Mouse (Mus musculus) intestine, postnatal 0 days (tissue): ENCODE data around the gene Tfap2c. TPM values are rescaled to one million over a fixed set of nuclear protein-coding genes. Genes with fewer than 3 reads are reported as not detected.

Experiments
- ATAC-seq: fragments of 200-750 bp; cut with Nextera tagmentation; 2 replicates; pipeline ENCODE4 v1.8.0; 2017; ENCODE audit warnings: mild to moderate bottlenecking, moderate TSS enrichment, moderate library complexity
- H3K27ac ChIP-seq: fragments of 300-500 bp; sonication (generic); 2 replicates; pipeline ENCODE4 v1.5.1; 2014; ENCODE audit warnings: mild to moderate bottlenecking, low read depth, low read length, moderate library complexity
- H3K27me3 ChIP-seq: fragments of 300-500 bp; sonication (generic); replicated peaks from 2 replicates; pipeline ENCODE4 v1.6.1; 2014; ENCODE audit warnings: low read length, mixed read lengths; ENCODE audit not compliant: control insufficient read depth, insufficient read depth
- H3K36me3 ChIP-seq: fragments of 300-500 bp; sonication (generic); 2 replicates; pipeline ENCODE4 v1.6.1; 2014; ENCODE audit warnings: mild to moderate bottlenecking, moderate library complexity; ENCODE audit not compliant: control insufficient read depth, insufficient read depth
- H3K4me1 ChIP-seq: fragments of 300-500 bp; sonication (generic); replicated peaks from 2 replicates; pipeline ENCODE4 v1.6.1; 2014; ENCODE audit warnings: antibody characterized with exemption, low read length, mixed read lengths; ENCODE audit not compliant: control insufficient read depth, insufficient read depth
- H3K4me2 ChIP-seq: fragments of 300-500 bp; sonication (generic); replicated peaks from 2 replicates; pipeline ENCODE4 v1.6.1; 2014; ENCODE audit warnings: low read depth, mild to moderate bottlenecking, moderate library complexity
- H3K4me3 ChIP-seq: fragments of 300-500 bp; sonication (generic); 2 replicates; pipeline ENCODE4 v1.5.1; 2014; ENCODE audit warnings: low read depth, low read length
- H3K9ac ChIP-seq: fragments of 300-500 bp; sonication (generic); 2 replicates; pipeline ENCODE4 v1.6.1; 2014; ENCODE audit warnings: mild to moderate bottlenecking, low read depth, low read length
- H3K9me3 ChIP-seq: fragments of 300-500 bp; sonication (generic); 2 replicates; pipeline ENCODE4 v1.6.1; 2016; ENCODE audit warnings: mixed run types; ENCODE audit not compliant: control insufficient read depth
- CTCF ChIP-seq: sonication (generic); IDR thresholded peaks from 2 replicates; pipeline ENCODE4 v1.5.1; 2016; ENCODE audit warnings: low read depth, mild to moderate bottlenecking, control low read depth, antibody characterized with exemption, moderate library complexity
- WGBS: fragments of 180-500 bp; shearing (Covaris S2); extraction: QIAGEN DNeasy Blood & Tissue Kit; methylation state at CpG from one replicate; pipeline ENCODE4 v1.1.7; 2014; 5-methylcytosine and 5-hydroxymethylcytosine counted together
- polyA plus RNA-seq: library from polyadenylated mRNA; unstranded; fragments of >200 nt; fragmentation: Nextera tagmentation; extraction: Ambion mirVana; gene quantifications from 2 replicates; pipeline ENCODE4 v1.2.1, GENCODE M21; 2015

Gene Tfap2c
- polyA plus RNA-seq, 1 experiment from 2014 or later: not detected

DNA sequence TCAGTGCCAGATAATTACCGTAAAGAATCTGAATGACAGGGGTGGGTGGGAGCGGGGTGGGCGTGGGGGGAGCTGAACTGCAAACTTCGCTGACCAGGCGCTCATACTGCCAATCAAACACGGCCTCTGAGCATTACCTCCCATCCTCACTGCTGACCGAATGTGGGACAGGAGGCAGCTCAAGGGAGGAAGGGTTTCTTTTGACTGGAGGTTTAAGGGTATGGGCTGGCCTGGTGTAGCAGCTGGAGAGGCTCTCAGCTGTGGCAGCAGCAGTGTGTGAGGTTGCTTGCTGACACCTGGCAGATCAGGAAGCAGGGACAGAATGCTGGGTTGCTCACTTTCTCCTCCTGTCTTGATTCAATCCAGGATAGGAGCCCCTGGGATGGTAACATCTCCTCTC is 33.9 kb downstream of the Tfap2c start:
- 23% methylated on average over 7 of the region's 7 CpGs for WGBS
- Histone ChIP-seq H3K4me1 (no peaks in the 10 kb centered on the region), H3K27me3 (no peaks in the 10 kb centered on the region), H3K4me2 (no peak overlapping the region), H3K36me3 (no peaks in the 10 kb centered on the region), H3K4me3 (no peak overlapping the region), H3K27ac (no peak overlapping the region), H3K9me3 (no peaks in the 10 kb centered on the region), H3K9ac (no peak overlapping the region)
- TF ChIP-seq CTCF: no peak
- no peak for ATAC-seq

DNA sequence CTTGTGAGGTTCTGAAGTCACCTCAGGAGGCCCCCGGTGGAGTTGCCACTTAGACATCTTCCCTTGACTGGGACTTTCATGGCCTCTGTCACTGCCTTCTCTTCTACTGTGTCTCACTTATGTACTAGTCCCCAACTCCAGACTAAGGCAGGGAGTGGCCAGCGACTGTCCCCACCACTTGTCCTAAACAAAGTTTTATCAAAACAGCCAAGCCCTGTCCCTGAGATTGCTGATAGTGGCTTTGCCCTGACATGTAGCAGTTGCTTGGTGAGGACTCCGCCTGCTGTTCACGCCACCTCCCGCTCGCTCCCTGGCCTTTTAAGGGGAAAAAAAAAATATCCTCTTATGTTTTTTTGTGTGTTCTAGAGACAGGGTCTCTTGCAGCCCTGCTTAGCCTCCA is 35.9 kb downstream of the Tfap2c start:
- 73% methylated on average over 6 of the region's 6 CpGs for WGBS

DNA sequence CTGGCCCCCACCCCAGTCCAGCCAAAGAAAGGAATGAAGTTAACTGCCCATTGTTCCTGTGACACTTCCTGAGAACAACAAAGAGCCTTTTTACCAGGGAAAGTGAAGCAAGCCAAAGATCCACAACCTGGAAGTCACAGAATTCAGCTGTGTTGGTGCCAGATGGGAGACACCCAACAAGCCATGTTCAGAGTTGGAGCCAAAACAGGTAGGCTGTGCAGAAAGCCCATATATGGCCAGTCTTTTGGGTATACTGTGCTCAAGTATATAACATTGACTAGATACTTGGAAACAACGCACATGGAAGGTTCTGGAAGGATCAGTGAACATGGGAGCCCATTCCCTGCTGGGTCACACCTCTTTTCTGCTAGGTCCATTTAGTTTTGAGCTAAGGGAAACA is 39.7 kb downstream of the Tfap2c start:
- TF ChIP-seq CTCF: no peak
- Histone ChIP-seq H3K27ac (no peak overlapping the region), H3K4me2 (no peak overlapping the region), H3K4me1 (no peaks in the 10 kb centered on the region), H3K27me3 (no peaks in the 10 kb centered on the region), H3K9me3 (no peaks in the 10 kb centered on the region), H3K9ac (no peak overlapping the region), H3K36me3 (no peaks in the 10 kb centered on the region), H3K4me3 (no peak overlapping the region)
- 87% methylated on average over 1 of the region's 1 CpGs for WGBS
- no peak for ATAC-seq

More for the DNA sequence above, 35.9 kb downstream of the Tfap2c start:
- TF ChIP-seq CTCF: no peak
- H3K27me3 ChIP-seq: no peaks in the 10 kb centered on the region
- no peak overlapping the region for H3K4me3 ChIP-seq
- no peak overlapping the region for H3K9ac ChIP-seq
- H3K9me3 ChIP-seq: no peaks in the 10 kb centered on the region
- H3K4me2 ChIP-seq: no peak overlapping the region
- no peak for ATAC-seq
- H3K4me1 ChIP-seq: no peaks in the 10 kb centered on the region
- H3K36me3 ChIP-seq: no peaks in the 10 kb centered on the region
- no peak overlapping the region for H3K27ac ChIP-seq

DNA sequence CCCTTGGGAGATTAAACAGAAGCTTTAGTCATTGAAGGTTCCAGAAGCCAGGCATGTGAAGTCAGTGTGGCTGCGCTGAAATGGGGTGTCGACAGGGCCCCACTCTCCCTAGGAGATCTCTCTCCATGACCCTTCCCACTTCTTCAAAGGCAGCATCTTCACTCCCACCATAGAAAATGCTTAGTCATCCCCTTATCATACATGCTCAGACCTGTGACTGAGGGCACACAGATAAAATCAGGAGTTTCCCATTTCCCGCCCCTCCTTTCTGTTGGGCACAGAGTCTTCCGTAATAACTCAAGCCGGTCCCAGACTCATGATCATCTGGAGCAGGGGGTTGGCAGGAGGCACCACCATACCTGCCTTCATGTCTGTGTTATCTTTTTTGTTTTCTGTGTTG is 41.4 kb downstream of the Tfap2c start:
- H3K4me2 ChIP-seq: no peak overlapping the region
- 73% methylated on average over 5 of the region's 5 CpGs for WGBS
- ATAC-seq: no peak
- no peaks in the 10 kb centered on the region for H3K4me1 ChIP-seq
- H3K27me3 ChIP-seq: no peaks in the 10 kb centered on the region
- no peaks in the 10 kb centered on the region for H3K36me3 ChIP-seq
- TF ChIP-seq CTCF: no peak
- H3K9ac ChIP-seq: no peak overlapping the region
- H3K27ac ChIP-seq: no peak overlapping the region
- no peak overlapping the region for H3K4me3 ChIP-seq
- no peaks in the 10 kb centered on the region for H3K9me3 ChIP-seq

- no peaks in the 10 kb centered on the region for H3K4me1 ChIP-seq
- no peaks in the 10 kb centered on the region for H3K36me3 ChIP-seq
- H3K27ac ChIP-seq: no peak overlapping the region
- no peaks in the 10 kb centered on the region for H3K9me3 ChIP-seq
- 76% methylated on average over 7 of the region's 7 CpGs for WGBS
- no peaks in the 10 kb centered on the region for H3K27me3 ChIP-seq
- TF ChIP-seq CTCF: no peak
- H3K9ac ChIP-seq: no peak overlapping the region
- H3K4me2 ChIP-seq: no peak overlapping the region
- no peak for ATAC-seq
- no peak overlapping the region for H3K4me3 ChIP-seq
These were observed 44.9 kb downstream of the Tfap2c start for GRCm38 (mm10) chr2:172594326-172594725.

DNA sequence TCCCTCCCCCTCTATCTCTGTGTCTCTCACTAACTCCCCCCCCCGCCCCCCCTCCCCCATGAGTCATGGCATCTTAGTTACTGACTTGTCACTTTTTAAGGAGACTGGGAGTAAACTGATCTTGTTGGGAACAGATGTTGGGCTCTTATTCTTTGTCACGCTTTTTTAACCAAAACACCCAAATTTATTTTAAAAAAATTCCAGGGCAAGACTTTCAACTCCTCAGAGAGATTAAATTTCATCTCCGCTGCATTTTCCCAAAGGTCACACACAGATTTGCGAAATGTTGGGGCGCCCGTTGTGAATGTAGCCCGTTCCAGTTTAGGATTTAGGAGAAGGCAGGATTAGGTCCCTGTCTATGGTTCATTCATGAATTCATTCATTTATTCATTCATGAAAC is 47.7 kb downstream of the Tfap2c start:
- Histone ChIP-seq H3K9ac (no peak overlapping the region), H3K27ac (no peak overlapping the region), H3K4me1 (no peaks in the 10 kb centered on the region), H3K27me3 (no peaks in the 10 kb centered on the region), H3K4me3 (no peak overlapping the region), H3K9me3 (no peaks in the 10 kb centered on the region), H3K36me3 (no peaks in the 10 kb centered on the region), H3K4me2 (no peak overlapping the region)
- ATAC-seq: no peak
- 74% methylated on average over 7 of the region's 7 CpGs for WGBS
- no peak for TF ChIP-seq CTCF

GRCm38 (mm10) chr2:172597881-172598280 is 48.5 kb downstream of the Tfap2c start:
- H3K36me3 ChIP-seq: no peaks in the 10 kb centered on the region
- no peak overlapping the region for H3K9ac ChIP-seq
- no peak overlapping the region for H3K27ac ChIP-seq
- H3K4me2 ChIP-seq: no peak overlapping the region
- TF ChIP-seq CTCF: no peak
- no peak overlapping the region for H3K4me3 ChIP-seq
- no peaks in the 10 kb centered on the region for H3K27me3 ChIP-seq
- H3K9me3 ChIP-seq: no peaks in the 10 kb centered on the region
- ATAC-seq: no peak
- WGBS: 72% methylated on average over 9 of the region's 9 CpGs
- no peaks in the 10 kb centered on the region for H3K4me1 ChIP-seq
